Mouse (Mus musculus): ENCODE data around the gene Tspo2.

DNA sequence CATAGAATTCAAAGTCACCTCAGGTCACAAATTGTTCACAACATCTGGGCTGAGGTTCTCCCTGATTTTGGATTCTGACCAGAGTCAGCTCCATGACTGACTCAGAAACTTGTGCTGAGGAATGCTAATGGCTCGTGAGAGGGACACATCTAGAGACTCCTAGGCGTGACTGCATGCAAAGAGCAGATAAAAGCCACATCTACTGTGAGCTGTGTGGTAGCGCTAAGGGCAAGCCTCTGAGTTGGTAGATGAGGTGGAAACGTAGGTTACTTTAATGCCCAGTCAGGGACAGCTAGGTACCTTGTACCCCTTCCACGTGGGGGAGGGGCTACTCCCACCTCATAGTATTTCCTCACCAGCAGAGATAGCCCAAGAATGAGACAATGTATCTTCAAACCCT, 32.4 kb upstream of the Tspo2 start:
- TF ChIP-seq CTCF (IDR thresholded peaks at IDR 0.05) = no peak
- no peak for TF ChIP-seq EP300 (IDR thresholded peaks at IDR 0.05)

Measured in lung, postnatal 0 days (tissue).